In genomic region chr19:40588293-40588654, GRCm38 (mm10) we compare ENCODE assay signal across 8 mouse cellular contexts. TPM values are rescaled to one million over a fixed set of nuclear protein-coding genes. Genes with fewer than 3 reads are reported as not detected.
DNase-seq lines count a peak whose midpoint lies in the region; ATAC-seq lines count a peak whose summit lies in the region.

Gene Aldh18a1, minus strand, starts transcription at chr19:40588463.

- peak; percentile 92 for ATAC-seq in megakaryocyte progenitor cell, adult 5-6 weeks (replicated peaks; ENCODE audit: poor library complexity)

- peak; percentile 92 for DNase-seq in adipocyte (ENCODE audit: low spot score)
- peak; percentile 98 for DNase-seq in embryo, embryonic 10 days (ENCODE audit: low spot score)
- DNase-seq in gastrocnemius, postnatal 10 days: peak; percentile 93
- peak; percentile 98 for DNase-seq in induced T-regulatory cell, adult 2 months (ENCODE audit: low read depth)
- peak; percentile 80 to 95 for DNase-seq in left cerebral cortex, adult 9 months (ENCODE audit: low spot score in 2 of 2)
- peak; percentile 96 for DNase-seq in right cerebral cortex, postnatal 14 days
- peak; percentile 90 to 92 for DNase-seq in urinary bladder, postnatal 36 days (ENCODE audit: low spot score in 2 of 2)

RNA-seq across cellular contexts. Expression of gene Aldh18a1, which starts in this region (rescaled TPM):
- total RNA-seq in gastrocnemius, postnatal 10 days (2021): 10 to 100 TPM; 12.7 to 15.8 TPM
- total RNA-seq in megakaryocyte progenitor cell, adult 5-6 weeks (2015): 35.5 and 39.4 TPM in 2 replicates
- 34.3 and 44.5 TPM in 2 replicates for total RNA-seq in megakaryocyte progenitor cell, adult 5-6 weeks (2017)

Comparison
In these comparisons a context has a peak if more than half of its experiments do, and no peak if none do; other contexts are left out.
1. Peak in every context shown above with its lines: DNase-seq and ATAC-seq.